Mouse (Mus musculus): ENCODE results near the gene Syn1.

The Syn1 gene

GRCm38 (mm10) chrX:20862105-20863065 is 58.4 kb downstream of the Syn1 start:
- DNase-seq (ENCODE audit: low read depth, low spot score): peak; percentile 28

GRCm38 (mm10) chrX:20861453-20862104 is 59.2 kb downstream of the Syn1 start:
- no peak for DNase-seq (ENCODE audit: low read depth, low spot score)

- no peak for DNase-seq (ENCODE audit: low read depth, low spot score)
Observed at GRCm38 (mm10) chrX:20853794-20854193, 67.0 kb downstream of the Syn1 start.

GRCm38 (mm10) chrX:20848256-20848984 is 72.4 kb downstream of the Syn1 start:
- peak; percentile 99 for DNase-seq (ENCODE audit: low read depth, low spot score)

GRCm38 (mm10) chrX:20847816-20848215 is 73.0 kb downstream of the Syn1 start:
- DNase-seq (ENCODE audit: low read depth, low spot score): no peak

GRCm38 (mm10) chrX:20847232-20847631 is 73.6 kb downstream of the Syn1 start:
- peak; percentile 37 for DNase-seq (ENCODE audit: low read depth, low spot score)

GRCm38 (mm10) chrX:20828934-20829333 is 91.9 kb downstream of the Syn1 start:
- peak; percentile 94 for DNase-seq (ENCODE audit: low read depth, low spot score)

- peak; percentile 82 for DNase-seq (ENCODE audit: low read depth, low spot score)
Observed at GRCm38 (mm10) chrX:20819708-20820426, 100.9 kb downstream of the Syn1 start.

GRCm38 (mm10) chrX:20819204-20819628 is 101.6 kb downstream of the Syn1 start:
- DNase-seq (ENCODE audit: low read depth, low spot score): peak; percentile 92

GRCm38 (mm10) chrX:20816974-20817373 is 103.8 kb downstream of the Syn1 start:
- peak; percentile 87 for DNase-seq (ENCODE audit: low read depth, low spot score)

Data from brain, adult 2 months (tissue).